In the genomic region with DNA sequence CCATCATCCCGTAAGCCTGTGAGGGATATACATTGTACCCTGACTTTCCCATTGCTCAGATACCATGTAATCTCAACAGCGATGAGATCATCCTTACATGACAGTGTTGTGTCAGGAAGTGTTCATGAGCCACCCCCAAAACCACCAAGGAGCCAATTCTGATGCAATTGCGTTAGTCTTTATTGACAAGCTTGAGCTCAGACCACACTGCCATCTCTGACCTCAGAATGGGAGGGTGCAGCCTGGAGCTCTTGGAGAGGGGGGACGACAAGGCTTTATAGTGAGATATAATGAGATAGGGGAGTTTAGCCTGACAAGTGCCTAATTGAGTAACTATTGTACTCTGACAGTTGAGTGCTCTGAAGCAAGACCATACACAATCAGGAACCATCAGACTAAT, we compare ENCODE assay signal across 15 mouse cellular contexts.
"Had no signal": no experiment of that assay in that cellular context is flagged by ENCODE, and none has a peak within 500 bp of the region (broad histone marks: within the 10 kb centered on the region; RNA-seq: fewer than 3 reads in every experiment).

No protein-coding gene starts in this region.

- H3K36me3 ChIP-seq: liver, embryonic 13.5 days; stomach, embryonic 15.5 days had no signal

- H3K4me2 ChIP-seq: liver, embryonic 13.5 days; stomach, embryonic 15.5 days had no signal

- H3K4me3 ChIP-seq: layer of hippocampus, adult 2 months; left cerebral cortex, adult 2 months; liver, embryonic 13.5 days; stomach, embryonic 15.5 days had no signal

- H3K4me1 ChIP-seq: liver, embryonic 13.5 days; stomach, embryonic 15.5 days had no signal

- H3K27me3 ChIP-seq: liver, embryonic 13.5 days; stomach, embryonic 15.5 days had no signal

- DNase-seq: kidney, adult 2 months; kidney, postnatal 25 days; layer of hippocampus, postnatal 36 days; liver, embryonic 13.5 days; lung, adult 2 months; lung, postnatal 14 days; lung, postnatal 4 days; midbrain, embryonic 14.5 days; right cerebral cortex, postnatal 25 days; spleen, adult 18-20 months; thymus, postnatal 25 days had no signal

- H3K9me3 ChIP-seq: liver, embryonic 13.5 days; stomach, embryonic 15.5 days had no signal

- H3K9ac ChIP-seq: liver, embryonic 13.5 days; stomach, embryonic 15.5 days had no signal

- H3K27ac ChIP-seq: kidney, postnatal 0 days; layer of hippocampus, adult 2 months; left cerebral cortex, adult 2 months; liver, embryonic 13.5 days; stomach, embryonic 15.5 days had no signal
